Mouse (Mus musculus): ENCODE measurements at regions not wholly inside any gene's neighbourhood (a gene's known extent, or its start where the extent isn't known, plus 50 kb on each side); places are given as distances from the start of the nearest gene placed in this dataset.

DNA sequence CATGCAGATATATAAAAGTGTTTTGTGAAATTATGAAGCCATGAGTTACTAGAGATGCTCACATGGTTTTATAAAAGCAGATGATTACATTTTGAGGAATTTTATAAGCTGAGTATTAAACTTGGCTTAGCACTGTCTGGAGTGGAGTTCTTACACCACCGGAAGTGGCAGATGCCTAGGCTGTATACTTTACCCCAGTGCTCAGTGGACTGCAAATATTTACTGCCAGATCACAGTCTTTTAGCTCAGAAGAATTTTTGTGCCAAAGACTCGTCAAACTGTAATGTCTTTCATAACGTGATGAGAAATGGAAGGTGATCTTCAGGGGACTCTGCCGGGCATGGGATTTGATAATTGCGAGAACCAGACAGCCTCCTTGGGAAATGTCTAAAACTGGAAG is 136.1 kb upstream of the 9330182O14Rik start:
- 67% methylated on average over 5 of the region's 5 CpGs for WGBS
- no peak for ATAC-seq (ENCODE audit: extremely low read depth, insufficient number of reproducible peaks, low FRiP score, low TSS enrichment)

DNA sequence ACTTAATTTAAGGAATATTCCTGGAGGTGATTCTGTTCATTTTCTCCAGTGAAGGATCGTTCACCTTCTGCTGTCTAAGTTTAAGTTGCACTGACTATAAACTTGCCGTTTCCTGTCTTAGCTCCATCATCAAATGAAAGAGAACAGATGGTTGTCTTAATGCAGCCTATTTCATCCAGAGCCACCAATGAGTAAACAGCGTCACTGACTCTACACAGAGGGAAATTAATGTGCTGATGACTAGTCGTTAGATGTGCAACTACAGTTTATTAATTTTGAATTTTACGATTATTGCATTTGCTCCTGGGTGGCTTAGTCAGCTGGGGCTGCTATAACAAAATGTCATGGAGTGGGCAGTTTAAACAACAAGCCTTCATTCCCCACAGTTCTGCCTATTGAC is 134.1 kb upstream of the 9330182O14Rik start:
- ATAC-seq (ENCODE audit: extremely low read depth, insufficient number of reproducible peaks, low FRiP score, low TSS enrichment): no peak
- 77% methylated on average over 5 of the region's 5 CpGs for WGBS
- Histone ChIP-seq H3K27ac (replicated peaks) (no peak overlapping the region), H3K4me1 (peaks cover under 1% of the 10 kb centered on the region; the same call in 1 of the 2 replicates), H3K4me3 (no peak overlapping the region), H3K4me2 (no peak overlapping the region), H3K9ac (no peak overlapping the region), H3K27me3 (replicated peaks) (no peaks in the 10 kb centered on the region), H3K9me3 (no peaks in the 10 kb centered on the region), H3K36me3 (no peaks in the 10 kb centered on the region)

More for the DNA sequence above, 136.1 kb upstream of the 9330182O14Rik start:
- H3K4me1 ChIP-seq: no peaks in the 10 kb centered on the region
- no peaks in the 10 kb centered on the region for H3K9me3 ChIP-seq
- no peaks in the 10 kb centered on the region for H3K36me3 ChIP-seq
- H3K27ac ChIP-seq (replicated peaks): no peak overlapping the region
- H3K4me3 ChIP-seq: no peak overlapping the region
- no peak overlapping the region for H3K9ac ChIP-seq
- H3K4me2 ChIP-seq: no peak overlapping the region
- H3K27me3 ChIP-seq (replicated peaks): no peaks in the 10 kb centered on the region

DNA sequence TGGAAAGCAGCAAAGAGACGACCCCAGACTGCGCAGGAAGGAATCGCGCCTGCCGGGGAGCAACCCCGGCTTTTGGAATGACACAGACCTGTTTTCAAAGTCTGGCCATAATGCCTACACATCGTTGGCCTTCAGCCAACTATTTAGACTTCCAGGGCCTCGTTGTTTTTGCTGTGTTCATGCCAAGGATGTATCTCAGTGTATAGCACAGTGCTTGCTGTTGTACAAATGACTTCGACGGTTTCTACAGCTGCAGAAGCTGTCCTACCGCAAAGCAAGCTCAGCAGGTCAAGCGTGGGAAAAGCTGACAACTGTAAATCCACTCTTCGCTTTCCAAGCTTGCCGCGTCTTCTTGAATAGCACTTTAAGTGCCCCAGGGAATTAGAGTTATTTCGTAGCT is 129.1 kb upstream of the 9330182O14Rik start:
- no peak overlapping the region for H3K9ac ChIP-seq
- no peak overlapping the region for H3K4me2 ChIP-seq
- no peak for ATAC-seq (ENCODE audit: extremely low read depth, insufficient number of reproducible peaks, low FRiP score, low TSS enrichment)
- H3K27ac ChIP-seq (replicated peaks): no peak overlapping the region
- no peaks in the 10 kb centered on the region for H3K36me3 ChIP-seq
- peaks cover 11% of the 10 kb centered on the region for H3K4me1 ChIP-seq
- H3K27me3 ChIP-seq (replicated peaks): no peaks in the 10 kb centered on the region
- no peak overlapping the region for H3K4me3 ChIP-seq
- 76% methylated on average over 16 of the region's 16 CpGs for WGBS
- no peaks in the 10 kb centered on the region for H3K9me3 ChIP-seq

DNA sequence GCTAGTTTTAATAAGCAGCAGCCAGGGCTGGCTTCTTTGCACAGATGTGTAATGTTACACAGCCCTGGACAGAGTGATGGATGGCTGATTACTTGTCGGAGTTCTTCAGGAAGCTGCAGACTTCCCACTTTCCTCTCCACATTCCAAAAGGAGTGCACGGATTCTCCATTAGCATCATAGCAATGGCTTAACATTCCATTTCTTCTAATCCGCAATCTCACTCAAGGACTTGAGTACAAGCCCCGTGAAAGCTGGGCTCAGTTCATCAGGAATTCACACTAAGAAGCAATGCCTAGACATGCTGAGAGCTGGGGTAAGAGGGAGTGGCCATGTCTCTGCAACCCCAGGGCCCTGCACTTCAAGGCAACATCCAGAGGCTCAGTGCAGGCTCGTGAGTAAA is 126.3 kb upstream of the 9330182O14Rik start:
- Histone ChIP-seq H3K4me3 (no peak overlapping the region), H3K9ac (no peak overlapping the region), H3K27ac (replicated peaks) (no peak overlapping the region), H3K27me3 (replicated peaks) (no peaks in the 10 kb centered on the region), H3K36me3 (no peaks in the 10 kb centered on the region), H3K9me3 (no peaks in the 10 kb centered on the region), H3K4me2 (peak overlapping the region; percentile 31), H3K4me1 (peaks cover 11% of the 10 kb centered on the region)
- 5% methylated on average over 5 of the region's 5 CpGs for WGBS
- no peak for ATAC-seq (ENCODE audit: extremely low read depth, insufficient number of reproducible peaks, low FRiP score, low TSS enrichment)

DNA sequence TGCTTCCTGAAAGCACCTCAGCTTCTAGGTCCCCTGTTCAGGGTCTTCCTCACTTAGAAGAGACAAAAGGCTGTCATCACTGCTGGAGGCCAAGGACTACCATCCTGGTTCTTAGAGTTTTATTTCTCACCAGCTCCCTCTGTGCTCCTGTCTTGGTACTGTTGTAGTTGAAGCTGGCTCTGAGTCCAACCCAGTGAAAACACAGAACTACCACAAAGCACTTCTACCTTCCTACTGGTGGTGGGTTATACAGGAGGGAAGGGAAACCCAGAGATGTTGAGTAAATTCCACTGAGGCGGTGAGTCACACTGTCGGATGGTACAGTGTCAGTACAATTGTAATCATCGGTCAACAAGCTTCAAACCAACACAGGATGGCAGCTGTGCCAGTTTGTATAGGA is 120.3 kb upstream of the 9330182O14Rik start:
- Histone ChIP-seq H3K4me2 (no peak overlapping the region), H3K4me1 (peaks cover 24% of the 10 kb centered on the region), H3K9me3 (no peaks in the 10 kb centered on the region), H3K27me3 (replicated peaks) (no peaks in the 10 kb centered on the region), H3K9ac (no peak overlapping the region), H3K4me3 (no peak overlapping the region), H3K27ac (replicated peaks) (no peak overlapping the region), H3K36me3 (no peaks in the 10 kb centered on the region)
- no peak for ATAC-seq (ENCODE audit: extremely low read depth, insufficient number of reproducible peaks, low FRiP score, low TSS enrichment)
- WGBS: 80% methylated on average over 3 of the region's 3 CpGs

DNA sequence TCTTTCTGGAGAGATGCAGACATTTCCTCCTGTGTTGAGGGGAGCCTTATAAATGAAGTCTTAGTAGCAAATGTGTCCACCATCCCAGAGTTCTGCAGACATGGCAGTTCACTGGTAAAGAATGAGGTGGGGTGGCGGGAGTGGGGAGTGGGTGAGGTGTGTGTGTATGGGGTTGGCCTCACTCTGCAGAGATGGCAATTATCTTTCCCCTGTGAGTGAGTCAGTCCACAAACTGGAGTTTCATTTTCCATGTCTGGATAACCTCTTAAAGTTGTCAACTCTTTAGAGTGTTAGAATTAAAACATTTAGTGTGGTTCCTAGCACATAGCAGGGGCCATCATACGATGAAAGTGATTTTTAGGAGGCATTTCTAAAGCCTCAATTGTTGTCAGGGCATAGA is 117.1 kb upstream of the 9330182O14Rik start:
- H3K4me2 ChIP-seq: no peak overlapping the region
- 0 out of 2 replicates have a peak overlapping the region, but pooled peaks have one; percentile 48 for H3K27ac ChIP-seq (replicated peaks)
- no peaks in the 10 kb centered on the region for H3K36me3 ChIP-seq
- ATAC-seq (ENCODE audit: extremely low read depth, insufficient number of reproducible peaks, low FRiP score, low TSS enrichment): no peak; the same call in 1 of the 2 replicates
- no peak overlapping the region for H3K9ac ChIP-seq
- 33% methylated on average over 2 of the region's 2 CpGs for WGBS
- peaks cover 31% of the 10 kb centered on the region for H3K4me1 ChIP-seq
- H3K4me3 ChIP-seq: no peak overlapping the region
- no peaks in the 10 kb centered on the region for H3K9me3 ChIP-seq
- H3K27me3 ChIP-seq (replicated peaks): no peaks in the 10 kb centered on the region

DNA sequence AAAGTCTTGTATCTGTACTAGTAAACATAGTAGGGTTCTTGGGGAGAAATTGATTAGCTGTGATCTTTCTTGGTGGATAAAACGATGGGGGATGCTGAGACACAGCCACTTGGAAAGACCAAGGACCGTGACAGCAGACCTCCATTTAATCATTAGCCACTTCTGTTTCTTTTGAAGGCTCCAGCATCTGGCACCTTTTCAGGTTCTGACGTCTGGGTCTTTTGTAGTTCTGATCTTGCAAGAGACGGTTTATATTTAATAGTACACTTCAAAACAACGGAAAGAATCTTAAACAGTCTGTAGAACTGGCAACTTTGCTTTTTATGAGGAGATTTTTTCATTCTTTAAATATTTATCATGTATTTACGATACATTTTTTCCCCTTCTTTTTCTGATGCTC is 116.6 kb upstream of the 9330182O14Rik start:
- H3K4me2 ChIP-seq: peak overlapping the region; percentile 61
- no peaks in the 10 kb centered on the region for H3K27me3 ChIP-seq (replicated peaks)
- peaks cover 31% of the 10 kb centered on the region for H3K4me1 ChIP-seq
- no peaks in the 10 kb centered on the region for H3K9me3 ChIP-seq
- no peaks in the 10 kb centered on the region for H3K36me3 ChIP-seq
- ATAC-seq (ENCODE audit: extremely low read depth, insufficient number of reproducible peaks, low FRiP score, low TSS enrichment): no peak
- H3K4me3 ChIP-seq: peak overlapping the region; percentile 21; the same call in 1 of the 2 replicates
- peak overlapping the region; percentile 74 for H3K27ac ChIP-seq (replicated peaks)
- 25% methylated on average over 6 of the region's 6 CpGs for WGBS
- no peak overlapping the region for H3K9ac ChIP-seq

DNA sequence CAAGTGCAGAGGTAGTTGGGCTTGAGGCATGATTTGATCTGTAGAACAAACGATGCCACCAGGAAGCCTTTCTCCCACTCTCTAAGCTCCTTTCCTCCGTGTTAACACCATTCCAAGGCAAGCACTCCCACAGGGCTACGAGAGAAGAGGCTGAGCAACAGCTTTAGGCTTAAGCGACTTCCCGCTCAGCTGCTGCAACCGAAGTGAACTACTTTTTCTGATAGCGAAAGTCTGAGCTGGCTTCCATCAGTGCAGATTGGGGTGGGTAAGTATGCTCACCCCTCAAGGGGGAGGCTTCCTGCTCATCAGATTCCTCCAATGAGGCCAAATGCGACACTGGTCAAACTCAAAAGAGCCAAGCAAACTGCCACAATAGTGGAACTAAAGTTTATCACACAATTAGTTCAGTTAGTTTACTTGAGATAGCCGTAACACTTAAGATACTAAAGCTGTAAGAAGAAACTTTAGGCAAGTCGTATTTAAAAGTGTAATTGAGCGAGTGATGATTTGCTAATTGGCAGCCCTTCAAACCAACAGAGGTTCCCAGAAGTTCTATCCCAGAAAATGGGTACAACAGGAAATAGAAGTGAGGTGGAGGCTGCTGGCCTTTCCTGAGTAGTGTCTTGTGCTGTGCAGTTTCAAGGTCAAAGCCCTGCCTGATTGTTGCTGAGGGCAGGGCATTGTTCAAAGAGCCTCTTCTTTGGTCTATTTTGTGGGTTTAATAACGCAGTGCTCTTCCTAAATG is 115.9 kb upstream of the 9330182O14Rik start:
- peak overlapping the region; percentile 61 for H3K4me2 ChIP-seq
- no peaks in the 10 kb centered on the region for H3K27me3 ChIP-seq (replicated peaks)
- no peaks in the 10 kb centered on the region for H3K36me3 ChIP-seq
- peak overlapping the region; percentile 21 for H3K4me3 ChIP-seq
- H3K9ac ChIP-seq: no peak overlapping the region
- WGBS: 15% methylated on average over 12 of the region's 12 CpGs
- no peak for ATAC-seq (ENCODE audit: extremely low read depth, insufficient number of reproducible peaks, low FRiP score, low TSS enrichment)
- peaks cover 28% of the 10 kb centered on the region for H3K4me1 ChIP-seq
- H3K9me3 ChIP-seq: no peaks in the 10 kb centered on the region
- H3K27ac ChIP-seq (replicated peaks): peak overlapping the region; percentile 74

DNA sequence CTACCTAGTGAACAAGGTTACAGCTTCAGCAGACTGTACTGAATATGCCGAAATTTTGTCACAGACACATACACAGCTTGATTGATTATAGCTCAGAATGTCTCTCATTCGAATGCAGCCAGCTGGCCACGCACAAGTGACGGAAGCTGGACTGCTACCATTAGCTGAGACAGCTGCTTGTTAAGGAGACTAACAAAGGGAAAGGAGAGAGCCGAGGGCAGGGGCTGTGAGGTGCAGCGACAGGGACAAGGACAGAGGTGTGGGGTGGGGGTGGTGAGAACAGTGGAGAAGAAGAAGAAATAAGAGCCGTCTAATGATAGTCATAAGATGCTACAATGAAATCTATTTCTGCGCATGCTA is 115.4 kb upstream of the 9330182O14Rik start:
- peak overlapping the region; percentile 61; the same call in 1 of the 2 replicates for H3K4me2 ChIP-seq
- H3K9me3 ChIP-seq: no peaks in the 10 kb centered on the region
- H3K9ac ChIP-seq: no peak overlapping the region
- no peak for ATAC-seq (ENCODE audit: extremely low read depth, insufficient number of reproducible peaks, low FRiP score, low TSS enrichment)
- no peak overlapping the region for H3K4me3 ChIP-seq
- H3K4me1 ChIP-seq: peaks cover 28% of the 10 kb centered on the region
- no peaks in the 10 kb centered on the region for H3K36me3 ChIP-seq
- WGBS: 41% methylated on average over 8 of the region's 8 CpGs
- H3K27ac ChIP-seq (replicated peaks): peak overlapping the region; percentile 74; the same call in 1 of the 2 replicates
- H3K27me3 ChIP-seq (replicated peaks): no peaks in the 10 kb centered on the region

DNA sequence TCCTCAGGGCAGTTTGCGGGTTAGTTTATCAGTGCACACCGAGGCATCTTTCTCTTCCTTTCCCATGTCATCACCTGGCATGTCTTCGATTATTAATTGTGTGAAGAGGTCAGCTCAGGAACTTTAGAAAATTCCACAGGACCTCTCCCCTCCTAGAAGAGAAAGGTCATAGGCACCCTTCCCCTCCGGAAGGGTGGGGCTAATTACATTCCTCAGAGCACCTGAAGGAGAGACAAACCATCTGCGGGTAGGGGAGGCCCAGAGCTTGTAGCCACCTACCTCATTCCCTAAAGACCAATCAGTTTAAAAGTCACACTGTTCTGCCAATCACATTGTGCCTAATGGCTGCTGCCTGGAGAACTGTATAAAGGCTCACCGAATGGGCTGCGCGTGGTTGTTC is 114.9 kb upstream of the 9330182O14Rik start:
- 76% methylated on average over 8 of the region's 8 CpGs for WGBS

DNA sequence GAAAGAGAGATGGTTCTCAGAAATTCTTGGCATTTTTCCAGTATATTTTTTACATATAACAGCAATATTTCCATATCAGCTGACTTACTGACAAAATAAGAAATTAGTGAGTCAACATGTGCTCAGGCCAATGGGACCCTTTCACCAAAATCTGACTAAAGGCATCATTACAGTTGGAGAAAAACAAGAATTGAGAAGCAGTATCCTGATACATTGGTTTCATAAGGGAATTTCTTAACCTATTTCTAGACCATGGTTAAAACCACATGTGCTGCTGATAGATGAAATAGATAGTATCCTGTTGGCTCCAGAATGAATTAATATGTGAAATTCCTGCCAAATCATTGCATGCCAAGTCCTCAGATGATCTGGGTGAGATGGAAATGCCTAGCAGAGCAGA is 114.1 kb upstream of the 9330182O14Rik start:
- Histone ChIP-seq H3K4me3 (no peak overlapping the region), H3K4me2 (no peak overlapping the region), H3K9ac (no peak overlapping the region), H3K27me3 (replicated peaks) (no peaks in the 10 kb centered on the region), H3K4me1 (peaks cover 28% of the 10 kb centered on the region), H3K36me3 (no peaks in the 10 kb centered on the region), H3K9me3 (no peaks in the 10 kb centered on the region), H3K27ac (replicated peaks) (no peak overlapping the region)
- ATAC-seq (ENCODE audit: extremely low read depth, insufficient number of reproducible peaks, low FRiP score, low TSS enrichment): no peak

More for the DNA sequence above, 114.9 kb upstream of the 9330182O14Rik start:
- no peak overlapping the region for H3K4me3 ChIP-seq
- H3K4me1 ChIP-seq: peaks cover 28% of the 10 kb centered on the region
- ATAC-seq (ENCODE audit: extremely low read depth, insufficient number of reproducible peaks, low FRiP score, low TSS enrichment): no peak
- H3K36me3 ChIP-seq: no peaks in the 10 kb centered on the region
- no peaks in the 10 kb centered on the region for H3K9me3 ChIP-seq
- H3K9ac ChIP-seq: no peak overlapping the region
- no peaks in the 10 kb centered on the region for H3K27me3 ChIP-seq (replicated peaks)
- no peak overlapping the region for H3K27ac ChIP-seq (replicated peaks)
- H3K4me2 ChIP-seq: no peak overlapping the region

DNA sequence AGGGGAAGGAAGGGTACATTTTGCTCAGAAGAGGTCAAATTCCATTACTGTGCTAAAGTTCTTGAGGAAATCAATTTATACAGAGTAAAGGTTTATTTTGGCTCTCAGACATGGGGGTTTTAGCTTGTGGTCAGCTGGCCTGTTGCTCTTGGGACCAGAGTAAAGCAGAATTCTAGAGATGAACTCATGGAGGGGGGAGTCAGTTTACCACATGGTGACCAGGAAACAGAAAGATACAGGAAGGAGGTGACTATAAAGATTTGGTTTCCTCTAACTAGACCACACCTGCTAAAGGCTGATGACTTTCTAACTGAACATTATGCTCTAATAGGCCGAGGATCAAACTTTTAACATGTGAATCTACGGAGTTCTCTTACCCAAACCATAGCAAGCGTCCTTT is 113.5 kb upstream of the 9330182O14Rik start:
- H3K27ac ChIP-seq (replicated peaks): no peak overlapping the region
- no peak for ATAC-seq (ENCODE audit: extremely low read depth, insufficient number of reproducible peaks, low FRiP score, low TSS enrichment)
- H3K9me3 ChIP-seq: no peaks in the 10 kb centered on the region
- H3K4me2 ChIP-seq: no peak overlapping the region
- H3K9ac ChIP-seq: no peak overlapping the region
- H3K27me3 ChIP-seq (replicated peaks): no peaks in the 10 kb centered on the region
- H3K4me3 ChIP-seq: no peak overlapping the region
- H3K4me1 ChIP-seq: peaks cover 28% of the 10 kb centered on the region
- WGBS: 82% methylated on average over 3 of the region's 3 CpGs
- no peaks in the 10 kb centered on the region for H3K36me3 ChIP-seq

Measured in heart, embryonic 13.5 days (tissue).